Comparison of ENCODE assay signal across 25 mouse cellular contexts in genomic region chr1:25081265-25081849, GRCm38 (mm10).
"Had no signal": no experiment of that assay in that cellular context is flagged by ENCODE, and none has a peak within 500 bp of the region (broad histone marks: within the 10 kb centered on the region; RNA-seq: fewer than 3 reads in every experiment).

No protein-coding gene starts in this region.

- H3K9ac ChIP-seq: heart, embryonic 12.5 days; hindbrain, embryonic 12.5 days; hindbrain, embryonic 14.5 days; intestine, embryonic 15.5 days; limb, embryonic 12.5 days had no signal

- H3K27me3 ChIP-seq: heart, embryonic 12.5 days; hindbrain, embryonic 12.5 days; intestine, embryonic 15.5 days; limb, embryonic 12.5 days had no signal

- H3K9me3 ChIP-seq: heart, embryonic 10.5 days; heart, embryonic 12.5 days; hindbrain, embryonic 10.5 days; hindbrain, embryonic 12.5 days; intestine, embryonic 15.5 days; limb, embryonic 10.5 days; limb, embryonic 12.5 days had no signal

- H3K36me3 ChIP-seq: heart, embryonic 10.5 days; heart, embryonic 12.5 days; hindbrain, embryonic 10.5 days; hindbrain, embryonic 12.5 days; intestine, embryonic 15.5 days; limb, embryonic 10.5 days; limb, embryonic 12.5 days had no signal

- DNase-seq: gastrocnemius, adult 2 months; gastrocnemius, postnatal 10 days; gastrocnemius, postnatal 25 days; heart, adult 18-20 months; heart, postnatal 10 days; heart, postnatal 4 days; kidney, adult 18-20 months; kidney, adult 8-10 months; kidney, postnatal 10 days; kidney, postnatal 25 days; kidney, postnatal 4 days; layer of hippocampus, adult 9-11 months; liver had no signal

- H3K27ac ChIP-seq: gastrocnemius, adult 2 months; heart, embryonic 10.5 days; hindbrain, embryonic 10.5 days; hindbrain, embryonic 12.5 days; hindbrain, embryonic 14.5 days; intestine, embryonic 15.5 days; limb, embryonic 10.5 days; limb, embryonic 12.5 days had no signal

- H3K4me2 ChIP-seq: heart, embryonic 12.5 days; hindbrain, embryonic 12.5 days; hindbrain, embryonic 14.5 days; intestine, embryonic 15.5 days; limb, embryonic 12.5 days had no signal

- H3K4me1 ChIP-seq: intestine, embryonic 15.5 days had no signal

- H3K4me3 ChIP-seq: gastrocnemius, adult 2 months; heart, embryonic 10.5 days; heart, embryonic 12.5 days; hindbrain, embryonic 10.5 days; hindbrain, embryonic 12.5 days; intestine, embryonic 15.5 days; left cerebral cortex, adult 2 months; limb, embryonic 10.5 days; limb, embryonic 12.5 days had no signal

- ATAC-seq: hindbrain, embryonic 16.5 days; inflammation-experienced regulatory T-cells, adult 6 months; intestine, embryonic 15.5 days; intestine, postnatal 0 days had no signal
